9 mouse cellular contexts compared by ENCODE assay signal in the genomic region with DNA sequence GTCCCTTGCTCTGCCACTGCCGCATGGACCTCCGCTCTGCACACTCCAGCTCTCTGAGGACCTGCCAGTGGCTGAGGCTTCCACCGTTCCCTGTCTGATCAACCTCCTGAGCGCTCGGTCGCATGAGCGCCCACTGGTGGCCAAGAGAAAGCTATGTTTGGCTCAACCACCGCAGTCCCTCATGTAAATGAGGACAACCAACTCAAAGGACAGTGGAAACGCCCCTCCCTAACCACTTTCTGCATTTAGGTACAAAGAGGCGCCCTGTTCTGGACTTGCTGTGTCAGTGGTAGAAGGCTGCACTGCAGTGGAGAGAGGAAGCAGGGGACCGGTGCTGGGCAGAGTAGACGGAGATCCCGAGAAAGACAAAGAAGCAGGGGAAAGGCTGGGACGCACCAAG. TPM values are rescaled to one million over a fixed set of nuclear protein-coding genes. Genes with fewer than 3 reads are reported as not detected.
DNase-seq lines count a peak whose midpoint lies in the region; ATAC-seq and TF ChIP-seq lines count a peak whose summit lies in the region.
"Had no signal": no experiment of that assay in that cellular context is flagged by ENCODE, and none has a peak within 500 bp of the region (broad histone marks: within the 10 kb centered on the region; RNA-seq: fewer than 3 reads in every experiment).

No protein-coding gene starts in this region.

- H3K4me3 ChIP-seq in ES-Bruce4 (ENCODE audit: low read depth, low read length) = no peak overlapping the region
- peak overlapping the region; percentile 22 for H3K4me3 ChIP-seq in forebrain, embryonic 15.5 days
- no peak overlapping the region; the same call in 1 of the 2 replicates for H3K4me3 ChIP-seq in thymus, adult 2 months (ENCODE audit: control insufficient read depth, insufficient read depth, low read length)

- H3K9ac ChIP-seq in ES-Bruce4 (ENCODE audit: low read depth, poor library complexity, severe bottlenecking) = no peak overlapping the region
- peak overlapping the region; percentile 32 for H3K9ac ChIP-seq in forebrain, embryonic 15.5 days (replicated peaks)

- no peaks in the 10 kb centered on the region for H3K4me1 ChIP-seq in ES-Bruce4 (ENCODE audit: control insufficient read depth, insufficient read depth, low read length)
- H3K4me1 ChIP-seq in forebrain, embryonic 15.5 days = 0 out of 2 replicates have a peak, but pooled peaks cover 4% of the 10 kb centered on the region
- peaks cover 5% of the 10 kb centered on the region for H3K4me1 ChIP-seq in thymus, adult 2 months (replicated peaks; ENCODE audit: control insufficient read depth, insufficient read depth, low read length)

- TF ChIP-seq POLR2A in ES-Bruce4 (IDR thresholded peaks at IDR 0.05; ENCODE audit: insufficient read depth, low read length) = no peak
- no peak for TF ChIP-seq POLR2A in thymus, adult 2 months (IDR thresholded peaks at IDR 0.05; ENCODE audit: control insufficient read depth, extremely low read depth, insufficient read depth, low read length, poor library complexity)

- TF ChIP-seq EP300 in ES-Bruce4 (IDR thresholded peaks at IDR 0.05; ENCODE audit: insufficient read depth, low read depth, low read length) = no peak; the same call in 1 of the 2 replicates

- peak; percentile 91 for TF ChIP-seq CTCF in ES-Bruce4 (IDR thresholded peaks at IDR 0.05; ENCODE audit: low read depth, low read length)
- TF ChIP-seq CTCF in thymus, adult 2 months (IDR thresholded peaks at IDR 0.05; ENCODE audit: borderline replicate concordance, control insufficient read depth, extremely low read depth, insufficient read depth, low read length, poor library complexity) = peak; percentile 94

- H3K36me3 ChIP-seq in ES-Bruce4 (ENCODE audit: control insufficient read depth, insufficient read depth, low read length, poor library complexity, severe bottlenecking) = no peaks in the 10 kb centered on the region
- no peaks in the 10 kb centered on the region for H3K36me3 ChIP-seq in forebrain, embryonic 15.5 days
- H3K36me3 ChIP-seq in thymus, adult 2 months (ENCODE audit: control insufficient read depth, insufficient read depth, low read length) = no peaks in the 10 kb centered on the region

- DNase-seq in heart, postnatal 25 days (ENCODE audit: low spot score) = peak; percentile 49
- DNase-seq in layer of hippocampus, adult 11-12 months (ENCODE audit: low spot score) = peak; percentile 76
- peak; percentile 77 to 82 for DNase-seq in lung, adult 18-20 months
- DNase-seq in thymus, adult 2 months = peak; percentile 77

- no peaks in the 10 kb centered on the region for H3K27me3 ChIP-seq in ES-Bruce4 (ENCODE audit: control insufficient read depth, insufficient read depth, low read length, poor library complexity, severe bottlenecking)
- H3K27me3 ChIP-seq in forebrain, embryonic 15.5 days = 0 out of 2 replicates have a peak, but pooled peaks cover 4% of the 10 kb centered on the region
- no peaks in the 10 kb centered on the region; the same call in 1 of the 2 replicates for H3K27me3 ChIP-seq in thymus, adult 2 months (ENCODE audit: control insufficient read depth, insufficient read depth, low read length)

- H3K27ac ChIP-seq in ES-Bruce4 (ENCODE audit: insufficient read depth, low read length) = no peak overlapping the region
- H3K27ac ChIP-seq in forebrain, embryonic 15.5 days (replicated peaks) = no peak overlapping the region
- no peak overlapping the region for H3K27ac ChIP-seq in thymus, adult 2 months (ENCODE audit: control insufficient read depth, insufficient read depth, low read length)
- H3K27ac ChIP-seq: macrophage had no signal

- H3K4me2 ChIP-seq in forebrain, embryonic 15.5 days (replicated peaks) = peak overlapping the region; percentile 43

- no peaks in the 10 kb centered on the region for H3K9me3 ChIP-seq in ES-Bruce4 (replicated peaks; ENCODE audit: control insufficient read depth, insufficient read depth, low read length, poor library complexity, severe bottlenecking)
- no peaks in the 10 kb centered on the region for H3K9me3 ChIP-seq in forebrain, embryonic 15.5 days

- ATAC-seq in cerebellum, adult (ENCODE audit: insufficient number of reproducible peaks, low FRiP score, low TSS enrichment) = peak; percentile 89
- peak; percentile 86 for ATAC-seq in forebrain, embryonic 15.5 days (replicated peaks)
- ATAC-seq in neutrophil, adult 5-6 weeks (ENCODE audit: extremely low read depth, insufficient number of reproducible peaks, low FRiP score, poor library complexity, severe bottlenecking) = peak; percentile 69

- WGBS in forebrain, embryonic 15.5 days = under 1% methylated on average over 14 of the region's 14 CpGs
- 4% methylated on average over 14 of the region's 14 CpGs for WGBS in thymus, adult 2 months

- intact Hi-C loops in heart, postnatal 25 days (cut with DNase I) = loop anchor here (10.0 kb wide), 1 partner anchor 748 kb away; no protein-coding TSS in a partner anchor

RNA-seq across cellular contexts. Expression of a gene that starts 6.0 kb away (rescaled TPM):
- 2.1 TPM in 1 of 2 replicates, not detected in the other for polyA plus RNA-seq in ES-Bruce4 (2011; ENCODE audit: insufficient read depth, insufficient read length, low read depth, missing spikeins)
- polyA plus RNA-seq in forebrain, embryonic 15.5 days (2015; fragmentation: Nextera tagmentation; extraction: Ambion mirVana) = 3.9 and 5.3 TPM in 2 replicates
- under 1 TPM in 1 of 2 experiments, not detected in 1; 0.67 TPM for total RNA-seq in heart, postnatal 25 days (2021)
- 0.23 TPM in 1 of 2 replicates, not detected in the other for total RNA-seq in neutrophil, adult 5-6 weeks (2017)
- 0.05 and 0.26 TPM in 2 replicates for polyA plus RNA-seq in thymus, adult 2 months (2012; rRNA removed)
- polyA plus RNA-seq: macrophage had no signal

RNA-seq across cellular contexts. Expression of a gene that starts 39.8 kb away (rescaled TPM):
- polyA plus RNA-seq in ES-Bruce4 (2011; ENCODE audit: insufficient read depth, insufficient read length, low read depth, missing spikeins) = 4.8 and 7.4 TPM in 2 replicates
- 12.9 and 13.1 TPM in 2 replicates for polyA plus RNA-seq in forebrain, embryonic 15.5 days (2015; fragmentation: Nextera tagmentation; extraction: Ambion mirVana)
- 10 to 100 TPM; 45.1 to 56.9 TPM for total RNA-seq in heart, postnatal 25 days (2021)
- total RNA-seq in neutrophil, adult 5-6 weeks (2017) = not detected in 2 replicates
- polyA plus RNA-seq in thymus, adult 2 months (2012; rRNA removed) = 18.6 and 23.8 TPM in 2 replicates

RNA-seq across cellular contexts. Expression of a gene that starts 53.3 kb away (rescaled TPM):
- polyA plus RNA-seq in ES-Bruce4 (2011; ENCODE audit: insufficient read depth, insufficient read length, low read depth, missing spikeins) = 11.7 and 13.3 TPM in 2 replicates
- polyA plus RNA-seq in forebrain, embryonic 15.5 days (2015; fragmentation: Nextera tagmentation; extraction: Ambion mirVana) = 12.3 and 12.4 TPM in 2 replicates
- total RNA-seq in heart, postnatal 25 days (2021) = 10 to 100 TPM; 11.4 to 14.4 TPM
- 27.0 and 29.1 TPM in 2 replicates for total RNA-seq in neutrophil, adult 5-6 weeks (2017)
- polyA plus RNA-seq in thymus, adult 2 months (2012; rRNA removed) = 42.9 and 66.5 TPM in 2 replicates
